Mouse (Mus musculus) neutrophil, adult 5-6 weeks (primary cell): ENCODE data around the gene Lmntd1. TPM values are rescaled to one million over a fixed set of nuclear protein-coding genes. Genes with fewer than 3 reads are reported as not detected.
A peak's percentile ranks its signal among the peaks of the same experiment; 100 is the strongest.

Experiments used
- ATAC-seq: fragments of 151-379, 151-347 bp; 2 replicates; pipeline ENCODE4 v1.8.0; 2017; ENCODE audit warnings: mild to moderate bottlenecking, moderate TSS enrichment; ENCODE audit not compliant: insufficient number of reproducible peaks, poor library complexity, low FRiP score, severe bottlenecking; ENCODE audit errors: extremely low read depth
- total RNA-seq: library from RNA; stranded (forward); fragments of 200-1000 nt; gene quantifications from 2 replicates; pipeline ENCODE4 v1.2.3, GENCODE M21; 2017

The Lmntd1 gene
- total RNA-seq, 1 experiment from 2014 or later: 0.35 TPM

- no peak for ATAC-seq
These were observed 98.1 kb downstream of the Lmntd1 start for GRCm38 (mm10) chr6:145515859-145516581.

GRCm38 (mm10) chr6:145511265-145511664, 102.9 kb downstream of the Lmntd1 start:
- ATAC-seq: no peak

GRCm38 (mm10) chr6:145508828-145509227, 105.3 kb downstream of the Lmntd1 start:
- peak; percentile 99 for ATAC-seq

DNA sequence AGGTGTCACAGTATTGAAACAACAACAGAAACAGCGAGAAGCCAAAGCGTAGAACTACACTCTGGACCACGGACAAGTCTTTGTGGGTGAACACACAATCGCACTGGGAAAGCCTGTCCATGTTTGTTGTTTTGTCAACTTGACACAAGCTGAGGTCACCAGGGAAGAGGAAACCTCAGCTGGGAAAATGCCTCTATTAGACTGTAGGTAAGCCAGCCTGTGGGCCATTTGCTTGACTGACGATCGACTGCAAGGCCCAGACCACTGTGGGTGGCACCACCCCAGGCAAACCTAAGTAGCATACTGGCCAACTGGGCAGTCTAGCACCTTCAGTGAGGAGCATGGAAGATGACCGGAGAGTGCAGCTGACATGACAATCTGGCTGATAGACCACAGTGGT, 112.4 kb downstream of the Lmntd1 start:
- no peak for ATAC-seq

GRCm38 (mm10) chr6:145499574-145500546, 114.3 kb downstream of the Lmntd1 start:
- no peak for ATAC-seq

DNA sequence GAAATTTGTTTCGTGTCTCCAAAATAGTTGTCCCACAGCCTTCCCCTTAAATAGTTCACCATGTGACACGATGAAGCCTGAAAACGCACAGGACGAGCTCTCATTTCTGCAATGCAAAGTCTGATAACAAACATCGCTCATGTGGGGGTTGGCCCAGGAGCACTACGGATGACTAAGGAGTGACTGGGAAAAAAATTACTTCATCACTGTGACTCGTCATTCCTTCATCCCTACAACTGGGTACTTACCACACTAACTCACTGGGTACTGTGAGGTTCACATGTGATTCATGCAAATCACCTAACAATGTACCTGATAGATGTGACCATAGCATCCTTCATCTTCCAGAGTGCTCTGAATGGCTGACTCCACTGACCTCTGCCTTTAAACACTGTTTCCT, 118.4 kb downstream of the Lmntd1 start:
- no peak for ATAC-seq

- ATAC-seq: no peak
These were observed 125.9 kb downstream of the Lmntd1 start for GRCm38 (mm10) chr6:145488251-145488650.

DNA sequence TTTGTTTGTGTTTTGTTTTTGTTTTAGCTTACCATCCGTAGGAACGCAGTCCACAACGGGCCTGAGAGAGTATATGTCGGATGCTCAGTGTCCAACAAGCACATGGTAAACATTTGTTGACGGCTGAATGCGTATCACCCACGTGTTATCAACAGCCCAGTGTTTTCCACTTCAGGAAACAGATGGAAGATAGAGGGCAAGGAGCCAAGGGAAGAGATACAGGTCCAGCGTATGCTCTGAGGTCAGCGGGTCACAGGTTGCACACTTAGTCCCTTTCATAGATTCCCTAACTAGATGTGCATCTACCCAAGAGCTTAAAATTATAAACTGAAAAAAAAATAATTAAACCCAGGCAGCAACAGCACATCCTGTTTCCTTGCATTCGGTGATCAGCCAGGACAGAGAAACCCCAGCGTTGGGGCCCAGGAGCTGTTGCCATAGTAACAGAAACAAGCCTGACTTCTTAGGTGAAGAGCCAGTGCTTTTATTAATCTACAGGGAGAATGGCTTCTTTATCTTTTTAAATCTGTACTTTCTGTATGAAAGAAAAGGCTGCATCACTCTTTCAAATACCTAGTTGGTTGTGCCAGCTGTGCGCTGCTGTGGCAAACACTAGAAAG, 128.0 kb downstream of the Lmntd1 start:
- no peak for ATAC-seq

- no peak for ATAC-seq
These were observed 130.8 kb downstream of the Lmntd1 start for GRCm38 (mm10) chr6:145483318-145483674.

- ATAC-seq: no peak
These were observed 131.3 kb downstream of the Lmntd1 start for GRCm38 (mm10) chr6:145482656-145483317.

DNA sequence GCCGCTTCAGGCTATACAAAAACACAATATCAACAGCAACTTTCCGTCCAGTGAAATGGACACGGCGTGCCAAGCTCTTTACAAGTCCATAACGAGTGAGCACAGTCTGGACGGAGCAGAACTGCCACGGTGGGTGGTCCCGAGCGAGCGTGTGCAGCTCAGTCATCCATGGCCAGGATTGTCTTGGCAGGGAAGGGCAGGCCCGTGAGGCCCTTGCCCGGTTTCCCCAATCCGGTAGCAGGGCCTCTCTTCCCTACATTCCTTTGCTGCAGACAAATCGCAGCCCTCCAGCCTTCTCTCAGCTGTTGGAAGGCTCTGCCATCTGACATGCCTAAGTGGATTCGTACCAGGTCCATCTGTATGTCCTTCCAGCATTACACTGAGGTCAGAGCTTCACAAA, 132.2 kb downstream of the Lmntd1 start:
- ATAC-seq: no peak

GRCm38 (mm10) chr6:145478821-145479271, 135.3 kb downstream of the Lmntd1 start:
- no peak for ATAC-seq

- ATAC-seq: no peak
These were observed 136.7 kb downstream of the Lmntd1 start for GRCm38 (mm10) chr6:145477367-145477905.

DNA sequence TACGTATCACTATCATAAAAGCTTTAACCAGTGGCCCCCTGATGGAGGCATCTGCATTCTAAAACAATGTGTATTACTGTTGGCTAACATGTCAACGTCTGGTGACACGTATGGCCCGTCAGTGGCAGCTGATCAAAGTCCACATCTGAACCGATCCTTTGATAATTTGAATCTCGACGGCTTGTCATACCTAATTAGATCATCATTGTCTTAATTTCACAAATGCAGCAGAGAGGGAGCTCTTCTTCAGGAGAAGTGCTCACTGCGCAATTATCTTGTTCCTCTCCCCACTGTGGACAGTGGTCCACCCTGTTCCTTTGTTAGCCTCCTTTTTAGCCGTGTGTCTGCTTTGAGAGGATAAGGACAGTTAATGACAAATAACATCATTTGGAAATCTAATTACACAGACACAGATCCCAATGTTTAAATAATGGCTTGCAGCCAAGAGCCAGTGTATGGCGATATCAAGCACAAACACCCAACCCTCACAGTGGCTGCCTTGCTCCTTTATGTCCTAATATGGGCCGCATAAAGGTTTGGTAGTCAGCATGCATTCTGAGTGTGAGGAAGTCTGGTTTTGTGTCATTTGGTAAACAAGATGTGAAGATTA, 142.4 kb downstream of the Lmntd1 start:
- no peak for ATAC-seq

GRCm38 (mm10) chr6:145469260-145469943, 144.7 kb downstream of the Lmntd1 start:
- ATAC-seq: no peak

GRCm38 (mm10) chr6:145464027-145464426, 150.1 kb downstream of the Lmntd1 start:
- ATAC-seq: no peak

DNA sequence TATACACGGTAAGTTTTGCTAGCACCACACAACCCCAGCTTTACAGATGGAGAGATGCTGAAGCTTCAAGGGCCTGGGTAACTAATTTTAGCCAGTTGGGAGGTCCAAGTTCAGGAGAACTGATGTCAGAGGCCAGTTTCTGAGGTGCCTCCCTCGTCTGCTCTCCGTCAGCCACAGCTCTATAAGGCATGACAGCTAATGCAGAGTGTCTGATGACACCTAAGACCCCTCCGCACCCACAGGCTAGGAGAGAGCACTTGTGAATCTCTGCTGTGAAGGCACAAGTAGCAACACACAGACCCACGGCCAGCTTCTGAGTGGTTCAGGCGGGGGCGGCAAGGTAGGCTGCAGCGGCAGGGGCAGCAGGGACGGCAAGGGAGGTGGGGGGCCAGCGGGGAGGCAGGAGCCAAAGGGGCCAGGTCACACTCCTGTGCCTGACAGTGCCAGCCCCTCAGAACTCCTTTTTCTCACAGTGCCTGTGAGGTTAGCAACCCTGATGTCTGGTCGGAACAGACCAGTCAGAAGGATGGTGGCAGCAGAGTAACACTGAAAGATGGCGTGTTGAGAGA, 151.4 kb downstream of the Lmntd1 start:
- ATAC-seq: no peak

DNA sequence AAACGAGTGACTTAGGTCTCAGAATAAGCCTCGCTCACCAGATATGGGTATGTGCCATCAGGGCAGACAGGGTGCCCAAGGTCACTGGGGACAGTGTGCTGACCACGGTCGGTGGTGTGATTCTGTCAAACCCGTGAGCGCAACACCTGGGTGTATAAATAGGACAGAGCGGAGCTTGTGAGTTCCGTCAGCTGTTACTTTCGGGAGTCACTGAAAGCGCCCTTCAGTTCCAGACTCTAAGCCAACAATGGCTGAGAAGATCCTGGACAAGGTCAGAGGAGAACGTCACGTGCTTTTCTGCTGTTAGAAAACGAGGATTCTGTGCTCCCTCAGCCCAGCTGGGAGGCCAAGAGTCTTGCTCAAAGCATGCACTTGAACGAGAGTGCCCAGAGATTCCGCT, 157.1 kb downstream of the Lmntd1 start:
- ATAC-seq: no peak
